Mouse (Mus musculus) layer of hippocampus, adult 18-20 months (tissue): Measurements from ENCODE around the gene Trpm5. TPM values are rescaled to one million over a fixed set of nuclear protein-coding genes. Genes with fewer than 3 reads are reported as not detected.

Source experiments
- total RNA-seq, 2 experiments: library from RNA; stranded (reverse); gene quantifications; 2 replicates each; pipeline ENCODE4 v1.2.3; 2021

The Trpm5 gene
- total RNA-seq, 2 experiments from 2014 or later = 0.07 TPM; not detected in 1

Other genes starting within 250 kb of the Trpm5 start
- under 1 TPM; 0.58 to 0.82 TPM for gene Th, start 163.5 kb downstream of the Trpm5 start, total RNA-seq
- gene Ascl2, start 125.4 kb downstream of the Trpm5 start, total RNA-seq = under 1 TPM in 1 of 2 experiments, not detected in 1; 0.52 TPM
- gene Tspan32, start 89.6 kb downstream of the Trpm5 start, total RNA-seq = under 1 TPM in 1 of 2 experiments, not detected in 1; 0.17 TPM
- 100 to 1,000 TPM; 459 to 481 TPM for gene Cd81, start 41.9 kb downstream of the Trpm5 start, total RNA-seq
- 10 to 100 TPM; 39.1 to 48.2 TPM for gene Tssc4, start 25.4 kb downstream of the Trpm5 start, total RNA-seq
- under 1 TPM; 0.28 to 0.40 TPM for gene Kcnq1, start 11.7 kb upstream of the Trpm5 start, total RNA-seq